Mouse (Mus musculus): Measurements from ENCODE around the gene Actr6. TPM values are rescaled to one million over a fixed set of nuclear protein-coding genes. Genes with fewer than 3 reads are reported as not detected.

The Actr6 gene
- total and polyA plus RNA-seq, 3 experiments, result 11.7 to 48.4 (median 18.0) TPM

GRCm38 (mm10) chr10:89714910-89715309 is 17.2 kb downstream of the Actr6 start:
- Histone ChIP-seq H3K27me3 (replicated peaks) (no peaks in the 10 kb centered on the region), H3K36me3 (replicated peaks in 1 of 2; ENCODE audit: control insufficient read depth in 1 of 2, insufficient read depth in 1 of 2, low read length in 1 of 2) (peaks cover 40 to 66% of the 10 kb centered on the region in 2 experiments), H3K4me2 (ENCODE audit: insufficient read depth, low read depth, poor library complexity, severe bottlenecking) (no peak overlapping the region), H3K4me1 (ENCODE audit: control insufficient read depth in 1 of 2, insufficient read depth in 2 of 2) (no peaks in the 10 kb centered on the region), H3K27ac (ENCODE audit: insufficient read depth, low read depth) (no peak overlapping the region), H3K9ac (ENCODE audit: insufficient read depth, low read depth) (no peak overlapping the region), H3K4me3 (replicated peaks in 1 of 3; ENCODE audit: low read depth in 2 of 3, low read length in 2 of 3, poor library complexity in 1 of 3) (no peak overlapping the region), H3K79me2 (replicated peaks; ENCODE audit: control insufficient read depth, extremely low read depth, insufficient read depth, poor library complexity, severe bottlenecking) (no peaks in the 10 kb centered on the region), H3K9me3 (replicated peaks; ENCODE audit: low read length) (no peaks in the 10 kb centered on the region)
- TF ChIP-seq ZC3H11A (IDR thresholded peaks at IDR 0.05; ENCODE audit: low read depth, low read length), result no peak
- TF ChIP-seq BHLHE40 (IDR thresholded peaks at IDR 0.05; ENCODE audit: low read depth, low read length), result no peak
- no peak for TF ChIP-seq MYC (IDR thresholded peaks at IDR 0.05; ENCODE audit: low read depth, low read length)
- TF ChIP-seq TCF12 (IDR thresholded peaks at IDR 0.05; ENCODE audit: low read depth, low read length), result no peak
- TF ChIP-seq JUN (IDR thresholded peaks at IDR 0.05; ENCODE audit: insufficient read depth, low read depth, low read length), result no peak
- TF ChIP-seq EP300 (IDR thresholded peaks at IDR 0.05; ENCODE audit: low read length), result no peak
- in situ Hi-C loops (cut with MboI; ENCODE audit: low pct_ligation_motif_present, low pct_unique_long_range_greater_than_20kb, low sequenced_read_pairs) (no loop called here), dilution Hi-C loops (cut with MboI; ENCODE audit: extremely low pct_ligation_motif_present, extremely low pct_unique_long_range_greater_than_20kb, low sequenced_read_pairs) (no loop called here)
- DNase-seq (ENCODE audit: extremely low read depth), result no peak

- H3K9me3 ChIP-seq (replicated peaks; ENCODE audit: low read length), result no peaks in the 10 kb centered on the region
- in situ Hi-C loops (cut with MboI; ENCODE audit: low pct_ligation_motif_present, low pct_unique_long_range_greater_than_20kb, low sequenced_read_pairs) (no loop called here), dilution Hi-C loops (cut with MboI; ENCODE audit: extremely low pct_ligation_motif_present, extremely low pct_unique_long_range_greater_than_20kb, low sequenced_read_pairs) (no loop called here)
- peak overlapping the region; percentile 36; the same call in 1 of the 2 replicates for H3K4me2 ChIP-seq (ENCODE audit: insufficient read depth, low read depth, poor library complexity, severe bottlenecking)
- H3K4me1 ChIP-seq (ENCODE audit: control insufficient read depth in 1 of 2, insufficient read depth in 2 of 2), result no peaks in the 10 kb centered on the region
- H3K4me3 ChIP-seq (replicated peaks in 1 of 3; ENCODE audit: low read depth in 2 of 3, low read length in 2 of 3, poor library complexity in 1 of 3), result no peak overlapping the region
- H3K27ac ChIP-seq (ENCODE audit: insufficient read depth, low read depth), result no peak overlapping the region
- no peaks in the 10 kb centered on the region for H3K27me3 ChIP-seq (replicated peaks)
- H3K36me3 ChIP-seq (replicated peaks in 1 of 2; ENCODE audit: control insufficient read depth in 1 of 2, insufficient read depth in 1 of 2, low read length in 1 of 2), result peaks cover 15 to 25% of the 10 kb centered on the region in 2 experiments
- DNase-seq (ENCODE audit: extremely low read depth), result no peak
- no peak overlapping the region for H3K9ac ChIP-seq (ENCODE audit: insufficient read depth, low read depth)
- TF ChIP-seq JUN (IDR thresholded peaks at IDR 0.05; ENCODE audit: insufficient read depth, low read depth, low read length), result no peak
- TF ChIP-seq IRF4 (IDR thresholded peaks at IDR 0.05; ENCODE audit: low read depth, low read length), result no peak
- TF ChIP-seq MYC (IDR thresholded peaks at IDR 0.05; ENCODE audit: low read depth, low read length), result no peak
- TF ChIP-seq USF1 (IDR thresholded peaks at IDR 0.05; ENCODE audit: low read depth, low read length), result no peak
- no peaks in the 10 kb centered on the region for H3K79me2 ChIP-seq (replicated peaks; ENCODE audit: control insufficient read depth, extremely low read depth, insufficient read depth, poor library complexity, severe bottlenecking)
Observed at GRCm38 (mm10) chr10:89708720-89709119, 23.4 kb downstream of the Actr6 start.

GRCm38 (mm10) chr10:89707397-89707796 is 24.7 kb downstream of the Actr6 start:
- Histone ChIP-seq H3K4me2 (ENCODE audit: insufficient read depth, low read depth, poor library complexity, severe bottlenecking) (no peak overlapping the region), H3K9me3 (replicated peaks; ENCODE audit: low read length) (no peaks in the 10 kb centered on the region), H3K79me2 (replicated peaks; ENCODE audit: control insufficient read depth, extremely low read depth, insufficient read depth, poor library complexity, severe bottlenecking) (no peaks in the 10 kb centered on the region), H3K4me3 (replicated peaks in 1 of 3; ENCODE audit: low read depth in 2 of 3, low read length in 2 of 3, poor library complexity in 1 of 3) (no peak overlapping the region), H3K27me3 (replicated peaks) (no peaks in the 10 kb centered on the region), H3K27ac (ENCODE audit: insufficient read depth, low read depth) (no peak overlapping the region), H3K36me3 (replicated peaks in 1 of 2; ENCODE audit: control insufficient read depth in 1 of 2, insufficient read depth in 1 of 2, low read length in 1 of 2) (peaks cover 6 to 11% of the 10 kb centered on the region in 2 experiments), H3K4me1 (ENCODE audit: control insufficient read depth in 1 of 2, insufficient read depth in 2 of 2) (no peaks in the 10 kb centered on the region), H3K9ac (ENCODE audit: insufficient read depth, low read depth) (no peak overlapping the region)
- in situ Hi-C loops (cut with MboI; ENCODE audit: low pct_ligation_motif_present, low pct_unique_long_range_greater_than_20kb, low sequenced_read_pairs) (no loop called here), dilution Hi-C loops (cut with MboI; ENCODE audit: extremely low pct_ligation_motif_present, extremely low pct_unique_long_range_greater_than_20kb, low sequenced_read_pairs) (no loop called here)
- TF ChIP-seq RAD21 (IDR thresholded peaks at IDR 0.05; ENCODE audit: low read depth, low read length) (peak; percentile 6; the same call in 1 of the 2 replicates), JUN (IDR thresholded peaks at IDR 0.05; ENCODE audit: insufficient read depth, low read depth, low read length) (no peak), CTCF (conservative IDR thresholded peaks at IDR 0.05 in 1 of 2, IDR thresholded peaks at IDR 0.05 in 1 of 2; ENCODE audit: low read depth in 2 of 2, low read length in 2 of 2) (peak in 1 of 2 experiments; percentile 36; a peak in 2 of 4 replicates)
- DNase-seq (ENCODE audit: extremely low read depth), result no peak
